Mouse (Mus musculus) left cerebral cortex, postnatal 25 days (tissue): Measurements from ENCODE around the gene Tenm4. TPM values are rescaled to one million over a fixed set of nuclear protein-coding genes. Genes with fewer than 3 reads are reported as not detected.
A peak's percentile ranks its signal among the peaks of the same experiment; 100 is the strongest.
"Not testable (repeated sequence)": the region's sequence is repeated elsewhere in the genome, so short reads cannot be mapped to it uniquely, and the experiment has no call there.

Experiments
- DNase-seq, 2 experiments: peaks; one replicate each; pipeline ENCODE4 v3.0.0; 2022; ENCODE audit warnings: low spot score in 2 of 2, mixed read lengths in 1 of 2
- intact Hi-C: fragments of 180-260 bp; cut with DNase I; formaldehyde crosslinking; loops from one replicate; pipeline ENCODE4 v1.15.1; 2025
- total RNA-seq, 2 experiments: library from RNA; stranded (reverse); gene quantifications; 2 replicates each; pipeline ENCODE4 v1.2.3; 2021

The Tenm4 gene
- total RNA-seq, 2 experiments from 2014 or later, result 134 to 162 TPM

- no peak for DNase-seq
- intact Hi-C loops, result no loop called here
Observed at GRCm38 (mm10) chr7:96587403-96587802, 416.4 kb downstream of the Tenm4 start.

GRCm38 (mm10) chr7:96588567-96588966 lies 417.5 kb downstream of the Tenm4 start:
- DNase-seq, result no peak
- intact Hi-C loops, result no loop called here

- intact Hi-C loops, result no loop called here
Observed at GRCm38 (mm10) chr7:96595535-96596295, 424.7 kb downstream of the Tenm4 start.

GRCm38 (mm10) chr7:96596402-96597195 lies 425.6 kb downstream of the Tenm4 start:
- intact Hi-C loops, result no loop called here
- DNase-seq, result no peak

More at GRCm38 (mm10) chr7:96595535-96596295, 424.7 kb downstream of the Tenm4 start:
- DNase-seq, result no peak

- DNase-seq, result no peak
- intact Hi-C loops, result no loop called here
Observed at GRCm38 (mm10) chr7:96597871-96598270, 426.8 kb downstream of the Tenm4 start.

GRCm38 (mm10) chr7:96599081-96599480 lies 428.0 kb downstream of the Tenm4 start:
- DNase-seq, result no peak
- intact Hi-C loops, result no loop called here

- no peak for DNase-seq
- intact Hi-C loops, result no loop called here
Observed at GRCm38 (mm10) chr7:96600381-96600941, 429.4 kb downstream of the Tenm4 start.

- intact Hi-C loops, result no loop called here
- DNase-seq, result no peak
Observed at GRCm38 (mm10) chr7:96604091-96604745, 433.2 kb downstream of the Tenm4 start.

GRCm38 (mm10) chr7:96605316-96605715 lies 434.3 kb downstream of the Tenm4 start:
- intact Hi-C loops, result no loop called here
- no peak for DNase-seq

GRCm38 (mm10) chr7:96609854-96610586 lies 439.0 kb downstream of the Tenm4 start:
- intact Hi-C loops, result no loop called here
- DNase-seq, result peak in 1 of 2 experiments; percentile 19

- intact Hi-C loops, result no loop called here
- no peak for DNase-seq
Observed at GRCm38 (mm10) chr7:96617371-96617770, 446.3 kb downstream of the Tenm4 start.

GRCm38 (mm10) chr7:96619930-96620472 lies 449.0 kb downstream of the Tenm4 start:
- no peak for DNase-seq
- intact Hi-C loops, result no loop called here

- no peak for DNase-seq
- intact Hi-C loops, result no loop called here
Observed at GRCm38 (mm10) chr7:96626338-96626737, 455.3 kb downstream of the Tenm4 start.

GRCm38 (mm10) chr7:96630551-96630950 lies 459.5 kb downstream of the Tenm4 start:
- intact Hi-C loops, DNase-seq: not testable (repeated sequence)

GRCm38 (mm10) chr7:96633008-96633407 lies 462.0 kb downstream of the Tenm4 start:
- intact Hi-C loops, result no loop called here
- no peak for DNase-seq

GRCm38 (mm10) chr7:96635830-96636440 lies 464.9 kb downstream of the Tenm4 start:
- no peak for DNase-seq
- intact Hi-C loops, result no loop called here

GRCm38 (mm10) chr7:96643461-96644204 lies 472.6 kb downstream of the Tenm4 start:
- intact Hi-C loops, result no loop called here
- DNase-seq, result no peak

GRCm38 (mm10) chr7:96644205-96644531 lies 473.1 kb downstream of the Tenm4 start:
- intact Hi-C loops, result no loop called here

More at GRCm38 (mm10) chr7:96644205-96644531, 473.1 kb downstream of the Tenm4 start:
- no peak for DNase-seq
